Mouse (Mus musculus): Measurements from ENCODE around the gene Gpsm1. TPM values are rescaled to one million over a fixed set of nuclear protein-coding genes. Genes with fewer than 3 reads are reported as not detected.

Gpsm1 gene
- total and polyA plus RNA-seq, 3 experiments, result 1.4 to 6.9 TPM; not detected in 1

DNA sequence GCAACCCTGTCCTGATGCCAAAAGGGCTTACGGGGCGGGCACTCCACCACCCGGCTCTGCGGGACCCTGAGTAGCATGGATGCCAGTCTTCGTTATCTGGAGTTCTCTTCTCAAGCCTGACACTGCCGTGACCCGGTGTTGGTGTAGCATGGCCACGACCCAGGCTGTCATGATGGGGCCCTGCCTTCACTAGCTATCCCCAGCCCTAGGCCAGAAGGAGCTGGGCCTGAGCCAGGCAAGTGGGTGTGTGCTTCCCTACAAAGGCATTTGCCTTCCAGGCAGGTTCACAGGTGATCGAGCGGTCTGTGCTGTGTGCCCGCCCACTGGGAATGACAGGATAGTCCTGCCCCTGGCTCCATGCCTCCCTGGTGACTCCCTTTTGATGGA is 603 bp downstream of the Gpsm1 start:
- Histone ChIP-seq H3K9me3 (replicated peaks; ENCODE audit: insufficient read depth, low read length) (no peaks in the 10 kb centered on the region), H3K4me3 (ENCODE audit: control insufficient read depth in 1 of 2, insufficient read depth in 1 of 2, low read depth in 2 of 2, low read length in 2 of 2) (peak overlapping the region; percentile 61 to 64), H3K36me3 (ENCODE audit: control insufficient read depth in 1 of 2, insufficient read depth in 2 of 2, low read length in 2 of 2) (no peaks in the 10 kb centered on the region), H3K4me1 (ENCODE audit: control insufficient read depth in 1 of 2, insufficient read depth in 2 of 2, low read length in 2 of 2) (no peaks in the 10 kb centered on the region; a peak in 1 of 4 replicates), H3K27ac (ENCODE audit: control insufficient read depth, low read depth, low read length) (no peak overlapping the region), H3K9ac (ENCODE audit: control insufficient read depth, low read depth, low read length, poor library complexity, severe bottlenecking) (peak overlapping the region; percentile 58), H3K27me3 (ENCODE audit: control insufficient read depth in 1 of 2, insufficient read depth in 2 of 2, low read length in 2 of 2) (peaks cover 0 to 2% of the 10 kb centered on the region in 2 experiments; a peak in 3 of 4 replicates), H3K79me2 (ENCODE audit: control insufficient read depth, insufficient read depth, low read length, poor library complexity) (no peaks in the 10 kb centered on the region)
- peak; percentile 26 for DNase-seq (ENCODE audit: low read depth, low spot score)
- no peak for TF ChIP-seq MAFK (IDR thresholded peaks at IDR 0.05; ENCODE audit: borderline replicate concordance, low read depth, low read length)
- TF ChIP-seq MAZ (IDR thresholded peaks at IDR 0.05; ENCODE audit: low read depth, low read length), result no peak
- TF ChIP-seq POLR2AphosphoS2 (IDR thresholded peaks at IDR 0.05; ENCODE audit: low read length), result no peak
- no peak for TF ChIP-seq MYB (IDR thresholded peaks at IDR 0.05; ENCODE audit: low read depth, low read length)
- TF ChIP-seq RCOR1 (IDR thresholded peaks at IDR 0.05; ENCODE audit: low read depth, low read length), result no peak
- no peak for TF ChIP-seq HCFC1 (IDR thresholded peaks at IDR 0.05; ENCODE audit: low read depth, low read length)
- TF ChIP-seq TCF12 (IDR thresholded peaks at IDR 0.05; ENCODE audit: low read depth, low read length), result no peak
- no peak for TF ChIP-seq POLR2A (IDR thresholded peaks at IDR 0.05; ENCODE audit: control insufficient read depth in 1 of 2, insufficient read depth in 1 of 2, low read depth in 1 of 2, low read length in 2 of 2, poor library complexity in 1 of 2)
- TF ChIP-seq TAL1 (IDR thresholded peaks at IDR 0.05; ENCODE audit: low read length), result no peak
- TF ChIP-seq EP300 (IDR thresholded peaks at IDR 0.05; ENCODE audit: low read depth in 1 of 2, low read length in 2 of 2), result no peak
- TF ChIP-seq NRF1 (IDR thresholded peaks at IDR 0.05; ENCODE audit: insufficient read depth, low read depth, low read length, poor library complexity, severe bottlenecking), result no peak
- no peak for TF ChIP-seq SMC3 (IDR thresholded peaks at IDR 0.05; ENCODE audit: low read depth, low read length)
- TF ChIP-seq E2F4 (IDR thresholded peaks at IDR 0.05; ENCODE audit: borderline replicate concordance, low read depth, low read length), result no peak
- no peak for TF ChIP-seq SIN3A (IDR thresholded peaks at IDR 0.05; ENCODE audit: low read length)

- no peaks in the 10 kb centered on the region; a peak in 1 of 4 replicates for H3K4me1 ChIP-seq (ENCODE audit: control insufficient read depth in 1 of 2, insufficient read depth in 2 of 2, low read length in 2 of 2)
- peak; percentile 36 for DNase-seq (ENCODE audit: low read depth, low spot score)
- H3K27me3 ChIP-seq (ENCODE audit: control insufficient read depth in 1 of 2, insufficient read depth in 2 of 2, low read length in 2 of 2), result peaks cover 0 to 2% of the 10 kb centered on the region in 2 experiments; a peak in 3 of 4 replicates
- H3K36me3 ChIP-seq (ENCODE audit: control insufficient read depth in 1 of 2, insufficient read depth in 2 of 2, low read length in 2 of 2), result no peaks in the 10 kb centered on the region
- H3K4me3 ChIP-seq (ENCODE audit: control insufficient read depth in 1 of 2, insufficient read depth in 1 of 2, low read depth in 2 of 2, low read length in 2 of 2), result no peak overlapping the region
- H3K9me3 ChIP-seq (replicated peaks; ENCODE audit: insufficient read depth, low read length), result no peaks in the 10 kb centered on the region
- no peak overlapping the region for H3K27ac ChIP-seq (ENCODE audit: control insufficient read depth, low read depth, low read length)
- H3K79me2 ChIP-seq (ENCODE audit: control insufficient read depth, insufficient read depth, low read length, poor library complexity), result no peaks in the 10 kb centered on the region
- TF ChIP-seq RAD21 (IDR thresholded peaks at IDR 0.05; ENCODE audit: low read depth, low read length), result no peak
- TF ChIP-seq NELFE (IDR thresholded peaks at IDR 0.05; ENCODE audit: low read depth, low read length), result no peak
- no peak overlapping the region for H3K9ac ChIP-seq (ENCODE audit: control insufficient read depth, low read depth, low read length, poor library complexity, severe bottlenecking)
Observed at GRCm38 (mm10) chr2:26316576-26317246, 1.4 kb downstream of the Gpsm1 start.
